Mouse (Mus musculus) embryonic fibroblast, embryonic 13.5 days (primary cell): ENCODE results near the gene Atp13a5.

Experiments
- CTCF ChIP-seq: IDR thresholded peaks from 2 replicates; pipeline ENCODE4 v1.5.1; 2011; ENCODE audit warnings: mild to moderate bottlenecking, control low read depth, low read length, moderate library complexity, borderline replicate concordance; ENCODE audit not compliant: insufficient read depth
- POLR2A ChIP-seq: IDR thresholded peaks from 2 replicates; pipeline ENCODE4 v1.6.1; 2011; ENCODE audit warnings: low read depth, mild to moderate bottlenecking, control low read depth, low read length, moderate library complexity

- no peak for TF ChIP-seq CTCF
- TF ChIP-seq POLR2A = no peak
These were observed 161.9 kb downstream of the Atp13a5 start for GRCm38 (mm10) chr16:29216395-29217295.
